Mouse (Mus musculus) embryonic fibroblast, embryonic 13.5 days (primary cell): Measurements from ENCODE around the gene Kat2a.

Source experiments
- CTCF ChIP-seq: IDR thresholded peaks from 2 replicates; pipeline ENCODE4 v1.5.1; 2011; ENCODE audit warnings: mild to moderate bottlenecking, control low read depth, low read length, moderate library complexity, borderline replicate concordance; ENCODE audit not compliant: insufficient read depth
- POLR2A ChIP-seq: IDR thresholded peaks from 2 replicates; pipeline ENCODE4 v1.6.1; 2011; ENCODE audit warnings: low read depth, mild to moderate bottlenecking, control low read depth, low read length, moderate library complexity

DNA sequence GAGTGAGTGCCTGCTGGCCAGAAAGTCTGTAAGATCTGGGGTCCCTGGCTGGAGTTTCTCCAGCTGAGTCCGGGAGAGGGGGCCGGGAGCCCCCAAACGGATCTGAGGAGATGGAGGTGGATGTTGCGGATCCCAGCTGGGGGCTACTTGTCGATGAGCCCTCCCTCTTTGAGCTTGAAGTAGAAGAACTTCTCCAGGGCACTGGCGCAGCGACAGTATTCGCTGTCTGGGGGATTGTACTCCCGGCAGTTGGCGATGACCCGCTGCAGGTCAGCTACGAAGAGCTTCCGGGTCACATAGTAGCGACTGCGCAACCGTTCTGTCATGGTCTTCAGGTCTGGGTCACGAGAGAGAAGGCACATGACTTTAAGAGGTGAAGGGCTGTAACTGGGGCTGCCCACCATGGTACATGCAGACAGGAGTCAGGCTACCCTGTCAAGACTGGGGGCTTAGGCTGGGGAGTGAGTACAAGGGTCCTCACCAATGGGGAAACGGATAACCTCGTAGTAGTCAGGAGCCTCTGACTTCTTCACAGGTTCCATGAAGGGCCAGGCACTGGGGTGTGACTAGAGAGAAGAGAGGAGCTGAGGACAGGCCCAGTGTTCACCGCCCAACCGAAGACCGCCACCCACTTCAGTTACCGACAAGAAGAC lies 7.0 kb downstream of the Kat2a start:
- TF ChIP-seq CTCF (no peak), POLR2A (no peak)
